Mouse (Mus musculus) induced T-regulatory cell, adult 2 months (primary cell): ENCODE data around the gene Col6a3.

Experiments used
- DNase-seq: peaks from one replicate; pipeline ENCODE4 v3.0.0-alpha.2; 2012; ENCODE audit warnings: low read depth

The Col6a3 gene

DNA sequence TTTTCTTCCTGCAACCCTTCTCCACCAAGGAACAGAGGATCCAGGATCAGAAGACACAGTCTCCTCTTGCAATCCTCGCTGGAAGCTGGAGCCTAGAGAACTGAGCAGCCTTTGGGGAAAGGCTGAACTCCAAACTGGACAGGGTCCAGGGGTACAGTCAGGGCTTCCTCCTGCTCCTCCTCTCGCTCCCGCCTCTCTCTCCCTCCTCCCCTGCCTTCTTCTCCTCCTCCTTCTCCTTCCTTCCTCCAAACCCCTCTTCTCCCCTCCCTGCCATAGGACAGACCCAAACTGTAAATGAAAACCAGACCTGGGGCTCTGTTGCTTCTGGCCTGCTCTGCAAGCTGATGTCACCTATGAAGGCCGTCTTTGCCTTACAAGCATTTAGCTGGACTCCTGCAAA is at the start of gene Col6a3:
Gene Col6a3, minus strand, starts transcription at position 136 of the 400 bp plus-strand sequence.
- DNase-seq: no peak

DNA sequence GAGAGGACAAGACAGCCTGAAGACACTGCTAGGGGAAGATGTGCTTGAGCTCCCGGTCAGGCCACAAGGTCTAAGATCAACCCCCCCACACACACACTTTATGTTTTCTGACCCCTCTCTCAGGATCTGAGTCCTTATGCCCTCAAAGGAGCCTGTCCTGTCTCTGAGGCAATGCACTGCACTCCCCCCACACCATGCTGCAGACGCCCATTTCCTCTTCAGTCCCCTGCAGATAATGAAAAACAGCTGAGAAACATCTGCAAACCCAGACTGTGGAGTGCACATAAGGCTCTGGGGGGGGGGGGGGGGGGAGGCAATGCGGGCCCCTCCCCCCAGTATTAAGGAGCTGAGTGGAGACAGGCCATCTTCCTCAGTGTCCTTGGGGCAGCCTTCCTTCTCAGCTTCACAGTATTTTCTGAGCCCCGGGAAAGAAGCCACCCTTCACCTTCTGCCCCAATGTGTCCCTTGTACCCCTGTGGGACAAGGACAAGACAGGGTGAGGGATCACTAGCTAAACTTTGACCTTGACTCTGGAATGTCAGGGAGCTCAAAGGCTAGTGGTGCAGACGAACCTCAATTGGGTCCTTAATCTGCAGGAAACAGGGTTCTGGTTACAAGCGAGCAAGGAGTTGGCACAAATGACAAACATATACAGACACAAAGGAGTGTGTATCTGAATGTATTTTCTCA is 42.1 kb upstream of the Col6a3 start:
- DNase-seq: no peak

DNA sequence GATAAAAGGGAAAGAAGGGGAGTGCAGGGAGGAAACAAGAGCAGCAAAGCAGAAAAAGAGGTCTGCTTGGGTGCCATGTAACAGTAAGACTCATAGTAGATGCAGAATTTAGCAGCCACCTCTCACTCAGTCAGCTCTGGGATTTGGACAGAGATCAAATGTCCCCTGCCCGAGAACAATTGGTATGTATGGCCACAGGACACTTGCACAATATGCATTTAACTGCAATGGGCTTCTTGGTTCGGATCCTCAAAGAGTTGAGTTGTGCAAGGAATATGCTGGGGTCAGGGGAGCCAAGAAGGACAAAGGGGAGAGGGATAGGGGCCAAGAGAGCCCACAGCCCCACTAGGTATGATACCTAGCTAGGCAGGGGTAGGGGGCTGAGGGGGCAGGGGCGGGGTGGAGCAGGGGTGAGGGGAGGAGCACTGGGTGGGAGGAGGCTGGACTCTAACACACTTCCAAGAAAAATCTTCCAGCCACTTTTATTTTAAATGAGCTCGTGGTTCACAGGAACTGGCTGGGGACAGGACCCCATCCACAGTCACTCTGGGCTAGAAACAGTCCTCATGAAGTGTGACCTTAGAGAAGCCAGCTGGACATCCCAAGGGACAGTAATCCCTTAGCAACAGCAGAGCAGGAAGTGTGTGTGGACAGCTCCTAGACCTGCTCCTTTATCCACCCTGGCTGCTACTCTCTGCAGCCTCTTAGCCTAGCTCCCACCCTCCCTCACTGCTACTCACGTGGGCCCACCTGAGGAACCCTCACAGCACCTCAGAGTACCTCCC is 32.9 kb upstream of the Col6a3 start:
- no peak for DNase-seq

DNA sequence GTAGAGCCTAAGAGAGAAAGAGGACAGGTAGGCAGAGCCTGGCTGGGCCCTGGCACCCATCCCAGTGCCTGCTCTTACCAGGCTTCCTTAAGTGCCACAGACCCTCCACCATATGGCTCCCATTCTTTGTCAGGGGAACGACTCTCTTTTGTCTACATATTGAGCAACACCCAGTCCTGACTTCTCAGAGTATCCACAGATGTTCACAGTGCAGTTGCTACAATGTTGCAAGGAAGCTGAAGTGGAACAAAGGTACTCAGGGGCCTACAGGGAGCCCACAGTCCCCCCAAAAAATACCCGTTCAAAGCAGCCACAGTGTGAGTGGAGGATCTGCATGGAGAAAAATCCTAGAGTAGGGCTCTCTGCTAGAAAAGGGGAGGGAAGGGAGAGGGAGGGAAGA is 32.2 kb upstream of the Col6a3 start:
- DNase-seq: no peak

DNA sequence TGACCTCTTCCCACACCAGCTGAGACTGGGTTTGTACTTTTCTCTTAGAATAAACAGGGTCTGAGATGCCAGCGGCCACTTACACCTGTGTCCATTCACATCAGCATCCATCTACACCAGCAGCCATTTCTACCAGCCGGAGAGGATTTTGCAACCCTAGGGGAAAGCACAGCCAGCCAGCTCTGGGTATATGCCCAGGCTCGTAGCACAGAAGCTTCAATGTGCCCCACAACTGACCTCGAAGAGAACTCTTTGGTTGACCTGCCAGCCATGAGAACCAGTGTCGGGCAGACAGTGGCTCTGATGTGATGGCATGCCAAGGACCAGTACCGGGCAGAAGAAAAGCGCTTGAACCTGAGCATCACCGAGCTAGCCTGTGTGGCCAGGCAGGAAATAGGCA is 31.6 kb upstream of the Col6a3 start:
- no peak for DNase-seq

DNA sequence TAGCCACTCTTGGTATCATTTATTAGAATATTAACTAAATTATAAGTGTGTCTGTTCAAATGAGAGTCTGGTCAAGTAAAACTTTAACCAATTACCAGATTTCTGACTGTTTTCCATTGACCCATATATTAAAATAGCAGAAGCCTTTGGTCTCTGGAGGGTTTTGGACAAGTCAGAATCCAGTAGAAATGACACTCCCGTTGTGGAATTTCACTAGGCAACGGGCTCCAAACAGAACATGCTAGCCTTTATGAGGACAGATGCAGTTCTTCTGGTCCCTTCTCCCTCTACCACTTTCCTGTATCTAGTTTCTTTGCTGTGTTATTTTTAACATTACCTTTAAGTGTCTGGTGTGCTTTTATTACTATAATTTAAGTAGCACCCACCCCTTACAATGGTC is 26.8 kb upstream of the Col6a3 start:
- DNase-seq: no peak

DNA sequence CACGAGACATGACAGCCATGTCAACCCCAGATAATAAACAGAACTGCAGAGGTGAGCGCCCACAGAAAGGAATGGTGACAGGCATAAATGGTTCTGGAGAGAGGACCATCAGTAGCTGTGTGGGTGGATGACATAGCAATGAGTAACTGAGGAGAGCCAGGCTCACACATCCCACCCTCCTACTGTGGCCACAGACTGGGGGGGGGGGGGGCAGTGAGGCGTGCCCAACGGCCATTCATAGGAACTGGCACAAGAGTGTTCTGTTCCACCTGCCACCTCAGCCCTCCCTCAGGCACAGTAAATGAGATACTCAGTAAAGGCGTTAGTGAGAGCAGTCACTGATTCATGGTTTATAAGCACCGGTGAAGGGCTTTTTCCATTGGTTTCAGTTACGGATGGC is 23.0 kb upstream of the Col6a3 start:
- DNase-seq: no peak

DNA sequence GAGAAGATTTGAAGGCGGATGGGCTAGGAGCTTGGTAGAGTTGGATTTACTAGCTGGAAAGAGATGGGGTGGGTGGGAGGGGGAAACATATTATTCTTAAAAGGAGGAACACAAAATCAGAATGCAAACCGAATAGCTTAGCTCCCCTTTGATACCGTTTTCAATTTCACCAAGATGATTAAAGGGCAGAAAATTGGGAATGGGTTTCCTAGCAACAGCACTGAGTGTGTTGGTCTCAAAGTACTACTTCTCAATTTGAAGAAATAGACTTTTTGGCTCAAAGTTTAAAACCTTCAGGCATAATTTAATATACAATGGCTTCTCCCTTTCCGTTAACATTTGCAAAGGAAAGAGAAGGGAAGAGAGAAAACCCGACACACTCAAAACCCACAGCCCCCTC is 12.1 kb upstream of the Col6a3 start:
- DNase-seq: no peak

DNA sequence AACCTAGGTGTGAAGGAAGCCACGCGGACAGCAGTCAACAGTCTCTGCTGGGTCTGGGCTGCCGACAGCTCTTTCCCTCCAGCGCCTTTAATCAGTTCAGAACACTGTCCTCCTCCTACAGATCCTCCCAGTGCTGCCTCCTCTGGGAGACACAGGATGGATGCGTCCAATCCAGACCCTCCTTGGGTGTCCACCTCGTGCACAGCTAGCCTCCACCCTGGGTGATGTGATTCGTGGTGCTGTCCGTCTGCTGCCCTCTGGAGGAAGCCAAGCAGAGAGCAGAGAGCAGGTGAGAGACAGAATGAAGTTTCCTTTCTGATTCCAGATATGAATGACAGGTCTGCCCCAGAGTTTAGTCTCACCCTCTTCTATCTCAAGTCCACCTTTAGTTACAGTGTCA is 6.1 kb upstream of the Col6a3 start:
- peak; percentile 6 for DNase-seq

DNA sequence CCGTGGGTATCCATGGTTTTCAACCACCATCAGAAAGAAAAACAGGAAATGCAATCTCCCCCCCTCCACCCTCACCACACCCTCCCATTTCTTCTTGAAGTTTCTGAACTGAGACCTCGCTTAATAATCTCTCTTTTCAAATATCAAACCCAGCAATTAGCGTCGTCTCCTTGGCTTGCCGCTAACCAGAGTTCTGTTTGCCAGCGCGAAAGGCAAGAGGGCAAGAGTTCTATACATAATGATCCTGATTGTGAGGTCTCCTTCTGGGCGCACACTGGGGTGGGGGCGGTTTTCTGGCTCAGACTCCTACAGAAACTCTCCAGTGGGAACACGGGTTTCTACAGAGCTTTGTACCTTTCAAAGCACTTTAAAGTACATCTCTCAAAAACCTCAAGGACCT is 1.4 kb upstream of the Col6a3 start:
- no peak for DNase-seq

DNA sequence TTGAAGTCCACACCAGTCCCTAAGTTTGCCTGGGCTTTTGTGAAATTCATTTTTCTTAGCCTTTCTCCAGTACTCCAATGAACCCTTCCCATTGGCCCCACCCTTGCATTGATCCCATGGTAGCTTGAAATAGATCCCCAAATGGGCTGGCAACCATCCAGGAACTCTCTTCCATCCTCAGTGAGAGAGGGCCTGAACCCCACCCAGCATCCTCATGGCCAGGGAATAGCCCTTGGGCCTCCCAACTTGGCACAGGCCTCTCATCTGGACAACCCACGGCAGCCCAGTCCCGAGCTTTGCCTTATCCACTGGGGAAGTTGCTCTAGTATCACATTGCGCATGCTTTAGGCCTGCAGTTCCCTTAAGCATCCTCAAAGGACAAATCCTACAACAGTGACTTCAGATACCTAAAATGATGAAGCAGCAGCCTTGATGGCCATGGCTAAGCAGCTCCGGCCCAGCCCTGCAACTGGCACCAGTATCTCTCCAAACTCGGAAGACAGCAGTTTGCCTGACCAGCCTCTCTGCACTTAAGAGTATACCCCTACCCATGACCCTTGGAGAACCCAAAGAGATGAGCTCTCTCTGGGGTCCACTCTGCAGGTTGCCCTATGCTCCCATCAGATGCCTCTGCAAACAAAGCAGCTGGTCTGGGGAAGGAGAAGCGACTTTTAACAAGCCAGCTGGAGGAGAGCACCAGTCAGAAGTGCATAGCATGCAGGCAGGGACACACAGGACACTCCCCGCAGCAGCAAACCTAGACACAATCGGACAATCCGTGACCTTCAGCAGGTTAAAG is 783 bp downstream of the Col6a3 start:
- no peak for DNase-seq

DNA sequence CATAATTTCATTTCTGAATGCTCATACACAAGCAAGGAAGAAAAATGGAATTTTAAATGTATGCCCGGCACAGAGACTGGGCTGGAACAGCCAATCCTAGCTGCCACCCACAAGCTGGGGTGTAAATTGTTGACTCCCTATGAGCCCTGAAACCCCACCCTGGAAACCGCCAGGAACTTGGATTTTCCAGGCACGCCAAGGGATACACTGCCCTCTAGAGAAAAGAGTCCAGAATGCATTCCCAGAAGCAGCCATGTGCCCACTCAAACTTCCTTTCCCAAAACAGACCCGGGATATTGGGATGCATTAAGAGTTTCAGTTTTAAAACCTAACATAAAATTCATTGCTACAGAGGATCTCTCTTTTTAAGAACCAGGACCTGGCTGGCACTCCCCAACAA is 3.5 kb downstream of the Col6a3 start:
- DNase-seq: no peak

DNA sequence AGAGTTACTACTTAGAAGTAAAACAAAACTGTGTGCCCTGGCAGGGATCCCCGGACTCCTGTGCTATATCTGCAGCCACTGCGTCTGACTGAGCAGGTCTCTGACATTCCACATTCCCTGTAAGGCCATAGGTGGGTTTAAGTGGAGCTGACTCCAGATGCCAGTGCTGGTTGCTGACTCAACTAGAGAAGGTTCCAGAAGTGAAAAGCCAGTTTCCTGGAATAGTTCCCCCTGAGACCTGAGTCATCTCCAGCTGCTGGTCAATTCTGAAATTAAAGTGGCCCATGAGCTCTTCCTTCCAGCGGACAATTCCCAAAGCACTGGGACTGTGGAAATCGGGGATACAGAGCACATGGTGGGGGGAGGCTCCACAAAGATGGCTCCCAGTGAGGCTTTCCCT is 5.1 kb downstream of the Col6a3 start:
- no peak for DNase-seq

DNA sequence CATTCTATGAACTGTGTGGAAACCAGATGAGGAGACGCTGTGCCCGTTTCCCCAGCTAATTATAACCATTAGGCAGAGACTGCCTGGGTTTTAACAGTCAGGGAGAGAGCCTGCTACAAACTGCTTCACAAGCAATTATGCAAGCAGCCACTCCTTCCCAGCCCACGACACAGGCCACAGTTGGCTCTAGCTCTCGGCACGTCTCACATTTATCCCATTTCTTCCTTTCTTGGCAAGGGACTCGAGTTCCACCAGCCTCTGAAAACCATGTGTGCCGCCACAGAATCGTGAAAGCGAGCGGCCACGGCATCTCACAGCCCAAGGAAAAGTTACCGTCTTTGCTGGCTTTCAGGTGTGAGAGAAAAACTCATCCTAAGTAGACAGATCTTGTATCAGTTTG is 5.5 kb downstream of the Col6a3 start:
- DNase-seq: no peak

DNA sequence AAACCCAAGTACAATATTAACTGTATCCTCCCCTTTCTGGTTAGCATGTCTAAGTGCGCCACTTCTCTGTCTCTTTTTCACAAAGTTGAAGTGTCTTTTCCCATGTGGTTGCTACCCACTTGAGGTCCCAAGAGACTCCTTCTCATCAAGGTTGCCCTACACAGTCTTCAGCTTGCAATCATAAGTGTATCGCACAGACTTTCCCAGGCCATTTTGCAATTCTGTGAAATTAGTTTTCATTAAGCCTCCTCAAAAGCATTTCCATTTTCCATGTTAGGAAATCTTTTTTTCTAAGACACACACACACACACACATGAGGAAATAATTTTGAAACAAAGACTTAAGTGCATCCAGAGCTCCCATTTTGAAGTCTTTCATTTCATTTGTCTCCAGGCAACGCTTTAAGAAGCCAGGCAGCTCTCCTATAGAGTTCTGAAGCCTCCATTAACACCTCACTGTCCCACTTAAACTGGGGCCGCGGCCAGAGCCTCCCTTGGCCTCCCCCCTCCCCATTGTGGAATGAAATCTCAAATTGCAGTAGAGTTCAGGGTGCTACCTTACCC is 7.5 kb downstream of the Col6a3 start:
- DNase-seq: no peak

DNA sequence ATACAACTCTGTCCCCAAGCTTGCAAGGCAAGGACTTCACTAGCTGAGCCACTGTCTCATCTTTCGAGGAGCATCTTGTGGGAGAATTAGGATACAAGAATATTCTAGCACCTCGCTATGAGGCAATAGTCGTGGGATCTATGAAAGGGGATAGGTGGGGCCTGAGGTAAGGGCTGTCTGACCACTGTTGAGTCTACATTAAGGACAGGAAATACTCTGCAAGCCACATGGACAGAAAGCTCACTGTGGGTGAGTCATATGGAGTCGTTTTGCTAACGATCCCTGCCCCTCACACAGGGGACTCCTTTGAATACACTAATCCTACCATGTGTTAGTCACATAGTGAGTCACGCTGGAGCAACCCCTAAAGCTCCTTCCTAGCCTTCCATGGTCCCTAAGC is 9.1 kb downstream of the Col6a3 start:
- no peak for DNase-seq

DNA sequence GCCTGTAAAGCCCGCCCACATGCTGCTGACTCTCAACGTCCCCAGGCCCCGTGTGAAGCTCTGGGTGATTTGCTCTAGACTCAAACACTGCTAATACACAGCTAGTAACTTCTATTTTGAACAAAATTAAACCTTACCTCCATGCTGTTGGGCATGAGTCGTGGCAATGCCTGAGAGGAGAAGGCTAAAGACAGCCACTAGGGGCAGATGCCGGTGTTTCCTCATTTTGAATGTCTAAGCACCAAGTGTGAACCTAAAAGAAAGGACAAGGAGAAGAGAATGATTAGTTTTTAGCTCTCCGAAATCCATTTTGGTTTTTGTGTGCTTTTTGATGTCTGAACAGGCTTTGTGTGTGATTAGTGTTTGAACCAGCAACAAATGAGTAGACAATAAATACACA is 13.8 kb downstream of the Col6a3 start:
- no peak for DNase-seq

DNA sequence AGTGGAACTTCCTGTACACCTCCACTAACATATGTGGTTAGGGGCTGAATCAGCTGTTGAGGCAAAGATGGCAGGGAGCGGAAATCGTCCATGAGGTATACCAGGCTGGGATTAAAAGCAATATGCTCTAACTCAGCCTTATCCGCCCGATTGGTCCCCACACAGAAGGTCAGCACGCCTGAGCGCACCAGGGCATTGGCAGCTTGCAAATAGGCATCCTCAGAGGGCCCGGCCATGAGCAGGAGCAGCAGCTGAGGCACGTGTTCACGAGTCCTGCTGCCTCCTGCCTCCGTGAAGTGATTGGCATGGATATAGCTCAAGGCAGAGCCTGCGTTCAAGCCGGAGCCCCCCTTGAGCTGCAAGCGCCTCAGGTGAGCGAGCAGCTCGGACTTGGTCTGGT is 30.5 kb downstream of the Col6a3 start:
- no peak for DNase-seq

DNA sequence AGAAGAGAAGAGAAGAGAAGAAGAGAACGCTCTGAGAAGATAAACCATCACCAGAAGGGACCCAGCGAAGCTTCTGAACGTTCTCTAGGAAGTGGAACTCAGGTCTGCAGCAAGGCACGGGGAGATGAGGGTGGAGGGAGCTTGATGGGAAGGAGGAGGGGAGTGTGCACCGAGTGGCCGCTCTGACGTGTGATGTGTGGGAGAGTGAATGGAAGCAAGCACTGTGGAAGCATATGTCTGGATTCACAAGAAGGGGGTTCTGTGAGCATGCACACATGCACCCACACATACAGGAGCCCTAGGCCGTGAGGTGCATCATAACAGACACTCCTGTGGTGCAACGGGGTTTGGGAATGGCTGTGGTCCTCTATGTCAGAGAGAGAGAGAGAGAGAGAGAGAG is 34.8 kb downstream of the Col6a3 start:
- no peak for DNase-seq

DNA sequence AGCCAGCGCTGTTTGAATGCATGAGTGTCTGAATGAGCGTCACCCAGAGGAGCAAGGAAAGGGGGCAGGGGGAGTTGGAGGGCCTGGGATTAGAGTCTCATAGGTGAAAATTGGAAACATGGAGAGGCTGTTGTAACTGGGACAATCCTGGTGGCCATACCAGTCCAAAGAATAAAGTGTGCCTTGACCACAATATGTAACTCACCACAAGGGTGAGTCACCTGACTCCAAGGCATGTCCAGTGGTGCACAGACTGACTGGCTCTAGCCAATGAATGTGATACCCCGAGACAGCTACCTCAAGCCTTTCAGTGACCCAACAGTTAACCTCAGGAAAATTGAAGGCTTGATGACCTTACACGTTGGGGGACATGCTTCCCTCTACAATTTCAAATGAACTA is 40.7 kb downstream of the Col6a3 start:
- DNase-seq: no peak

DNA sequence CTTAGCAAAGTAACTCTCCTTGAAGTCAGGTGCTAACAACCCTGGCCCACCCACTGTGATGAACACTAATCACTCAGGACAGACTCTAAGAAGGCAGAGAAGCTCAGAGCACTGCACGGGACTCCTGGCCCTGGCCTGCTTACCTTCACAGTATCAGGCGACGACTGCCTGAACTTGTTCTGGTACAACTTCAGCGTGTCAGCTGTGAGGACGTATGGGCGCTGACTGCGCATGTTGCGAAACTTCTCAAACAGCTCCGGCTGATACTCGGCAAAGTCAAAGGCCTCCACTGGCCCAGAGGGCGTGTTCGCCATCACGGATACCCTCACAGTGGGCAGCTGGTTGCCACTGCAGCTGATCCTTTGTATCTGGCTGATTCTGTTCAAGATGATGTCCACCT is 42.7 kb downstream of the Col6a3 start:
- DNase-seq: no peak

DNA sequence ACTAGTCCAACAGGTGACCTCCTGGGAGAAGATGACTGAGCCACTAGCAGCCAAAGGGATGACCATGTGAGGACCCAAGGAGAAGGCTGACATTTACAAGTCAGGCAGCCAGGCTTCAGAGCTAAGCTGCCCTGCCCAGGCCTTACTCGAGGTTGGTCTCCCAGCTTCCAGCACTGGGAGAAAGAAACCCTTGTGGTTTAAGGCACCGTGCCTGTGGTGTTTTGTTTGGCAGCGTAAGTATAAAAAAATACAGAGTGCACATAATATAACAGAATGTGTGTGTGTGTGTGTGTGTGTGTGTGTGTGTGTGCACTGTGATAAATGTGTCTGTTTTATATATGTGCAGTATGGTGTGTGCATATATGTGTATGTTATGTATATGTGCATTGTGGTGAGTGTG is 43.3 kb downstream of the Col6a3 start:
- no peak for DNase-seq
